Mouse (Mus musculus) liver, adult 2 months (tissue): ENCODE data around the gene Aldh6a1.

Source experiments
- CTCF ChIP-seq: fragments of 200-500 bp; IDR thresholded peaks from 2 replicates; pipeline ENCODE4 v1.5.1; 2011; ENCODE audit warnings: low read depth, low read length, control low read depth
- POLR2A ChIP-seq: fragments of 200-500 bp; IDR thresholded peaks from 2 replicates; pipeline ENCODE4 v1.6.1; 2011; ENCODE audit warnings: low read length, control low read depth; ENCODE audit not compliant: insufficient read depth; ENCODE audit errors: extremely low read depth

GRCm38 (mm10) chr12:84399135-84399534, 51.7 kb downstream of the Aldh6a1 start:
- TF ChIP-seq CTCF (no peak), POLR2A (no peak)
